Mouse (Mus musculus): ENCODE measurements around the gene Ctsl. TPM values are rescaled to one million over a fixed set of nuclear protein-coding genes. Genes with fewer than 3 reads are reported as not detected.

Ctsl gene
- total RNA-seq, 2 experiments from 2014 or later: 179 to 186 TPM

- DNase-seq (ENCODE audit: low spot score in 2 of 2): no peak
- intact Hi-C loops (cut with DNase I): no loop called here
Observed at GRCm38 (mm10) chr13:64378601-64379000, 7.9 kb upstream of the Ctsl start.

GRCm38 (mm10) chr13:64376472-64376871 is 5.8 kb upstream of the Ctsl start:
- DNase-seq (ENCODE audit: low spot score in 2 of 2): no peak
- intact Hi-C loops (cut with DNase I): no loop called here

GRCm38 (mm10) chr13:64375160-64375559 is 4.5 kb upstream of the Ctsl start:
- intact Hi-C loops (cut with DNase I): no loop called here
- no peak for DNase-seq (ENCODE audit: low spot score in 2 of 2)

GRCm38 (mm10) chr13:64373695-64374094 is 3.0 kb upstream of the Ctsl start:
- intact Hi-C loops (cut with DNase I): no loop called here
- DNase-seq (ENCODE audit: low spot score in 2 of 2): peak; percentile 22 to 47

- peak in 1 of 2 experiments; percentile 23 for DNase-seq (ENCODE audit: low spot score in 2 of 2)
- intact Hi-C loops (cut with DNase I): loop anchor here (2.0 to 5.0 kb wide), 2 partner anchors 57 to 63 kb away; partner anchors contain the start of genes Aaed1 and Cdk20
Observed at GRCm38 (mm10) chr13:64369805-64370172, 901 bp downstream of the Ctsl start.

GRCm38 (mm10) chr13:64368596-64368995 is 2.1 kb downstream of the Ctsl start:
- intact Hi-C loops (cut with DNase I): loop anchor here (2.0 to 5.0 kb wide), 2 partner anchors 56 to 64 kb away; partner anchors contain the start of genes Aaed1 and Cdk20
- no peak for DNase-seq (ENCODE audit: low spot score in 2 of 2)

GRCm38 (mm10) chr13:64367615-64368014 is 3.1 kb downstream of the Ctsl start:
- intact Hi-C loops (cut with DNase I): loop anchor here (2.0 to 5.0 kb wide), 2 partner anchors 55 to 65 kb away; partner anchors contain the start of genes Aaed1 and Cdk20
- no peak for DNase-seq (ENCODE audit: low spot score in 2 of 2)

- intact Hi-C loops (cut with DNase I): loop anchor here (5.0 kb wide), 1 partner anchor 53 kb away; the partner anchor contains the start of gene Aaed1
- no peak for DNase-seq (ENCODE audit: low spot score in 2 of 2)
Observed at GRCm38 (mm10) chr13:64365326-64365725, 5.4 kb downstream of the Ctsl start.

- DNase-seq (ENCODE audit: low spot score in 2 of 2): peak in 1 of 2 experiments; percentile 17
- intact Hi-C loops (cut with DNase I): no loop called here
Observed at GRCm38 (mm10) chr13:64364258-64364657, 6.4 kb downstream of the Ctsl start.

GRCm38 (mm10) chr13:64362139-64362538 is 8.6 kb downstream of the Ctsl start:
- intact Hi-C loops (cut with DNase I): no loop called here
- DNase-seq (ENCODE audit: low spot score in 2 of 2): no peak

GRCm38 (mm10) chr13:64361020-64361419 is 9.7 kb downstream of the Ctsl start:
- intact Hi-C loops (cut with DNase I): no loop called here
- no peak for DNase-seq (ENCODE audit: low spot score in 2 of 2)

- DNase-seq (ENCODE audit: low spot score in 2 of 2): no peak
- intact Hi-C loops (cut with DNase I): no loop called here
Observed at GRCm38 (mm10) chr13:64359702-64360101, 11.0 kb downstream of the Ctsl start.

- no peak for DNase-seq (ENCODE audit: low spot score in 2 of 2)
- intact Hi-C loops (cut with DNase I): no loop called here
Observed at GRCm38 (mm10) chr13:64358476-64358875, 12.2 kb downstream of the Ctsl start.

GRCm38 (mm10) chr13:64357389-64357788 is 13.3 kb downstream of the Ctsl start:
- no peak for DNase-seq (ENCODE audit: low spot score in 2 of 2)
- intact Hi-C loops (cut with DNase I): no loop called here

GRCm38 (mm10) chr13:64349474-64349873 is 21.2 kb downstream of the Ctsl start:
- no peak for DNase-seq (ENCODE audit: low spot score in 2 of 2)
- intact Hi-C loops (cut with DNase I): no loop called here

GRCm38 (mm10) chr13:64344082-64344501 is 26.6 kb downstream of the Ctsl start:
- intact Hi-C loops (cut with DNase I): no loop called here
- peak in 1 of 2 experiments; percentile 20 for DNase-seq (ENCODE audit: low spot score in 2 of 2)

GRCm38 (mm10) chr13:64343598-64343997 is 27.1 kb downstream of the Ctsl start:
- DNase-seq (ENCODE audit: low spot score in 2 of 2): peak; percentile 18 to 25
- intact Hi-C loops (cut with DNase I): no loop called here

- intact Hi-C loops (cut with DNase I): no loop called here
- DNase-seq (ENCODE audit: low spot score in 2 of 2): no peak
Observed at GRCm38 (mm10) chr13:64335546-64336132, 35.1 kb downstream of the Ctsl start.

- DNase-seq (ENCODE audit: low spot score in 2 of 2): no peak
- intact Hi-C loops (cut with DNase I): no loop called here
Observed at GRCm38 (mm10) chr13:64333102-64333501, 37.6 kb downstream of the Ctsl start.

- DNase-seq (ENCODE audit: low spot score in 2 of 2): no peak
- intact Hi-C loops (cut with DNase I): no loop called here
Observed at GRCm38 (mm10) chr13:64332321-64332720, 38.4 kb downstream of the Ctsl start.

GRCm38 (mm10) chr13:64322561-64323281 is 48.0 kb downstream of the Ctsl start:
- intact Hi-C loops (cut with DNase I): no loop called here
- no peak for DNase-seq (ENCODE audit: low spot score in 2 of 2)
